Mouse (Mus musculus) liver, embryonic 14.5 days (tissue): ENCODE results near the gene Agbl5.
"Not testable (repeated sequence)": the region's sequence is repeated elsewhere in the genome, so short reads cannot be mapped to it uniquely, and the experiment has no call there.

Experiments
- CTCF ChIP-seq: IDR thresholded peaks from 2 replicates; pipeline ENCODE4 v1.5.1; 2016; ENCODE audit warnings: antibody characterized with exemption, low read depth, control low read depth
- EP300 ChIP-seq: IDR thresholded peaks from 2 replicates; pipeline ENCODE4 v1.6.1; 2016; ENCODE audit warnings: antibody characterized with exemption, low read depth

GRCm38 (mm10) chr5:30881839-30882238 lies 6.7 kb upstream of the Agbl5 start:
- not testable (repeated sequence) for TF ChIP-seq CTCF, EP300
